Mouse (Mus musculus) spleen, postnatal 14 days (tissue): ENCODE data around the gene 4931414P19Rik.
"Not testable (repeated sequence)": the region's sequence is repeated elsewhere in the genome, so short reads cannot be mapped to it uniquely, and the experiment has no call there.

Experiments used
- DNase-seq, 2 experiments: peaks; one replicate each; pipeline ENCODE4 v3.0.0; 2021 to 2022; ENCODE audit warnings: low spot score in 2 of 2

Gene 4931414P19Rik

DNA sequence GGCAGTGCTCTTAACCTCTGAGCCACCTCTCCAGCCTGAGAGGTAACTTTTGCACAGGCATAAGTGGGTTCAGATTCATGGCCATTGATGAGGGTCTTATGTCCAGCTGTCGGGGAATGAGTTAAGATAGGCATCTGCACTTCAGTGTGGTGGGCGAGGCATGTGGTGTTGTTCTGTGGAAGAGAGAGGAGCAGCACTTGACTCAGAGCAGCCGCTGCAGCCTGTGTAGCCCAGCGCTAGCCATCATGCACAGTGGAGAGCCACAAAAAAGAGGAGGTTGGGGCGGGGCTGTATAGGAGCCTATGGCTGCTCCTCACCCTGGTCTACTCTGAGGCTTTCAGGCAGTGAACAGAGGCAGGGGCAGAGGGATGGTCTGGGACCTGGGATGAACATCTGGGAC is 22.3 kb upstream of the 4931414P19Rik start:
- DNase-seq, result no peak

DNA sequence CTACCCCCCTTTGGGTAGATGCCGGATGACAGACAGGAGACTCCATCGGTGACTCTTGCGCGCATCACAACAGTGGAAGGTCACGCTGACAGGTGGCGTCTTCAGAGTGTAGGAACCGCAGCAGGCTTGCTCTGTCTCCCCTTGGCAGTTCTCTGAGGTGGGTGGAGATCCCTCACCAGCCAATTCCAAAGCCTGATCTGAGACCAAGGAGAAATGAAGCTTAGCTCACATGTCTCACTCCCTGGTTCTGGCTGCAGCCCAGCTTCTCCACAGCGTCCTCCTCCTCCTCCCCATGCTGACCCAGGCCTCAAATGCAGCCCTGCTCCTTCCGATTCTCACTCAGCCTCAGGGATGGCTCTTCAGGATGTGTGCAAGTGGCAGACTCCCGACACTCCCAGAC is 19.2 kb upstream of the 4931414P19Rik start:
- no peak for DNase-seq

DNA sequence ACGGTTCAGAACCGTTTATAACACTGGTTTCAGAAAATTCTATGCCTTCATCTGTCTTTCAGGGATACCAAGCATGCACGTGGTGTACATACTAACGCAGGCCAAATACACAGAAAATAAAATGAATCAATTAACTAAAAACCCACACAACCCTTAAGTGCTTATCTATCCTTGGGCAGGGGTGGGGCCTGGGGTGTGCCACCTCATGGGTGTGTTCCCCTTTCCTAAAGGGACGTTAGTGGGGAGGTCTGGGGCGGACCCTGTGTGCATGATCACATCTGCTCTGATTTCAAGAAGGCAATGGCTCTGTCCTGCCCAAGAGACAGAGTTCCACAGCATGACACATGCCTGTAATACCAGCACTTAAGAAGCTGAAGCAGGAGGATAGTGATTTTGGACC is 17.5 kb upstream of the 4931414P19Rik start:
- DNase-seq, result no peak

DNA sequence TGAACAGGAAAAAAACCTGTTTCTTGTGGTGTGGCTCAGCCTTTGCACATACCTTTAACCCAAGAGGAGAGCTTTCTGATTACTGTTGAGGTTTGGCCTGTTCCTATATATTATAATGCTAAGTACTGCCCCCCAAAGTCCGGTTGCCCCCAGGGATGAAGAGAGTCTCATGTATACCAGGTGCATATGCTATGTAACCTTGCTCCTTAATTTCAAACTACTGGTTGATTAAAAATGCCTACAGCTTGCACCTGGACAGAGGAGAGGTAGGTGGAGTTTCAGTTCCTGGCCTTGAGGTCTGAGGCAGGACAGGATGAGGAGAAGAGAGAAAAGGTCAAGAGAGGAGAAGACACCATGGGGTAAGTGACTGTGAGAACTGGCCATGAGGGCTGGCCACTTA is 15.3 kb upstream of the 4931414P19Rik start, which contains the start of gene Psmb11:
TSS of gene Psmb11 (plus strand) at position 301 of the 400 bp plus-strand sequence.
- no peak for DNase-seq

DNA sequence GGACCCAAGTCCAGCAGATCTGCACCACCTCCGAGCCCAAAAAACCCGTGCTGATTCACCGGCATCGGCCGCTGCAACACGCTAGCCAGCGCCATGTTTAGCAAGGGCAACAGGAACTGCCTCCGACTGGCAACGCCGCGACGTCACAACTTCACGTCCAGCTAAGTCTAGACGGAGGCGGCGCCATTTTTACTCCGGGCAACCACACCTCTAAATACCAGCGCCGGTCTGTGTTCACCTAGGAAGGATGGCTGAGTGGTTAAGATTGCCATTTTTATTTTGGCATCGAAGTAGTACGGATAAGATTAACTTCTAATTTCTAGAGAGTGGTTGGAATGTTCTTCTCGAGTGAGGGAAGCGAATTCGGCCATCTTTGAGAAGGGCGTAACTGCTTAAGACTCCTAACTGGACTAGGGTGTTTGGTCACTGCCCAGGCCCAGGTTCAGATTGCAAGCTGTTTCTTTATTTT is 12.1 kb upstream of the 4931414P19Rik start, which contains the start of gene Psmb5:
TSS of gene Psmb5 (minus strand) at position 126 of the 469 bp plus-strand sequence.
- DNase-seq, result peak; percentile 74 to 81

DNA sequence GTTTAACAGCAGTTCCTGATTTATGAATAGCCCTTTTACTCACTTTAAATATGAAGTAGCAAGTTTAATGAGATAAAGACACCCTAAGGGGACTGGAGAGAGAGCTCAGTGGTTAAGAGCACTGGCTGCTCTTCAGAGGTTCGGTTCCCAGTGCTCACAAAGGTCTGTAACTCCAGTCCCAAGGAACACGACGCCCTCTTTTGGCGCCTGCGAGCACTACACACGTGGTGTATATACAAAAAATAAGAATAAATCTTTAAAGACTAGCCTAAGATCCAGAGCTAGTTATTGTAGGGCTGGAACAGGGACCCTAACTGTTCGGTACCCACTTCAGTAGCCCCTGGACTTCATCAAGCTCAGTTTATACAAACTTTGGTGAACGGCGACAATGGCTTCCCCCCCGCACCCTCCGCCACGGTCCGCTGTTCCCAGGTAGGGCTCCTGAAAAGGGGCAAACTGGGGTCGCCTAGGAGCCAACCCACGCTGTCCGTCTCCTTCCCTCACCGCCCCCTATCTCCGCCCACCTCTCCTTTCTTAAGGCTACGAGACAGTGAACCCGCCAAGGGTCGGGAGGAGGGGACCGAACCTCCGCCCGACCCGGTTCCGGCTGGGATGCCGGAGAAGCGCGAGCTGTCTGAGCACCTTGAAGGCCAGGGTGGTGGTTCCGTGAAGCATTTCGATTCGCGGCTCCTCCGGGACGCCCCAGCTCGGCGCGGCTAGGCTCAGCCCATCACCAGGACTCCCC is 11.5 kb upstream of the 4931414P19Rik start:
- DNase-seq, result no peak

- DNase-seq, result no peak
Observed at GRCm38 (mm10) chr14:54616226-54616825, 10.5 kb upstream of the 4931414P19Rik start.

DNA sequence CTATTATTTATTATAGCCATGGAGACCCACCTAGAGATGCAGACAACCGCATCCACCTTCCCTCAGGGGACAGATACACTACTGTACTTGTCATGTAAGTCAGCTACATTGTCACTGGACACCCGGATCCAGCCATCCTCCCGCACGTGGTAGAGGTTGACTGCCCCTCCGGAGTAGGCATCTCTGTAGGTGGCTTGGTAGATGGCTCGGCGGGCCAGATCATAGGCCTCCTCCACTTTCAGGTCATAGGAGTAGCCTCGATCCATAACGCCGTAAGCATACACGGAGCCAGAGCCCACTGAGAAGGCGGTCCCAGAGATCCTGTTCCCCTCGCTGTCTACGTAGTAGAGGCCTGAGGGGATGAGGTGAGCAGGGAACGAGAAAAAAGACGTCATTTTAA is 8.3 kb upstream of the 4931414P19Rik start:
- DNase-seq, result not testable (repeated sequence)

GRCm38 (mm10) chr14:54610648-54611047 is 4.9 kb upstream of the 4931414P19Rik start:
- no peak for DNase-seq

GRCm38 (mm10) chr14:54609962-54610361 is 4.2 kb upstream of the 4931414P19Rik start:
- DNase-seq, result no peak

DNA sequence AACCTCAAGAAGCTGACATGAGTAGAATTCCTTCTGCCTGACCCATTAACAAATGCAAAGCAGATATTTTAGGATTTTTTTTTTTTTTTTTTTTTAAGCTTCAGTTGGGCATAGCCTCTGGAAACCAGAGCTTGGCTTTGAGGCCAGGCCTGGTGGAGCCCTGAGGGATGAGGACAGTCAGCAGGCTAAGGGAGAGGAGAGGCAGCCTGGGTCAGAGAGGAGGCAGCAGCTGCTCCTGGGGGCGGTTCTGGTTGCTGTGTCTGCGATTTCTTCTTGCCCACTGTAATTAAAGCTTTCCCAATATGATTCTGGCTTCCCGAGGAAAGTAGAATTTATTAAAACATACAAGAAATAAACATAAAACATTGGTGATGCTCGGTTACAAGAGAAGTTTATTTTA is 3.5 kb upstream of the 4931414P19Rik start:
- no peak for DNase-seq

DNA sequence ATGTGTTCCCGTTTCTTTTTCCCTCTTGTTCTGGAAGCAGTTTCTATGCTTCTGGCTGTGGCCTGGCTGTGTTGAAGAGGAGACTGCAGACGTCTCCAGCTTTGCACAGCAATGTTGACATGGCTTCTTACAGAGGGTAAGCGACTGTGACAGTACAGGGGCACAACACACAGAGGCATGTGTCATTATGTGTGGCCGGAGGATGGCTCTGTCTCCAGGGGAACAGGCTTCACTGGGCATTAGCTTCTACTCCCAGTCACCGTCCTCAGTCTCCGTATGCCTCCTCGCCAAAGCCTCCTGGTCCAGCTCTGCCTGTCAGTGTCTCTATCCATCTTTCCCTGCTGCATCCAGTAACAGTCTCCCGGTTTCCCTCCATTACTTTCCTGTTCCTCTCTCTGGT is 1.4 kb upstream of the 4931414P19Rik start:
- no peak for DNase-seq

- DNase-seq, result no peak
Observed at GRCm38 (mm10) chr14:54603686-54604085, 2.1 kb downstream of the 4931414P19Rik start.

DNA sequence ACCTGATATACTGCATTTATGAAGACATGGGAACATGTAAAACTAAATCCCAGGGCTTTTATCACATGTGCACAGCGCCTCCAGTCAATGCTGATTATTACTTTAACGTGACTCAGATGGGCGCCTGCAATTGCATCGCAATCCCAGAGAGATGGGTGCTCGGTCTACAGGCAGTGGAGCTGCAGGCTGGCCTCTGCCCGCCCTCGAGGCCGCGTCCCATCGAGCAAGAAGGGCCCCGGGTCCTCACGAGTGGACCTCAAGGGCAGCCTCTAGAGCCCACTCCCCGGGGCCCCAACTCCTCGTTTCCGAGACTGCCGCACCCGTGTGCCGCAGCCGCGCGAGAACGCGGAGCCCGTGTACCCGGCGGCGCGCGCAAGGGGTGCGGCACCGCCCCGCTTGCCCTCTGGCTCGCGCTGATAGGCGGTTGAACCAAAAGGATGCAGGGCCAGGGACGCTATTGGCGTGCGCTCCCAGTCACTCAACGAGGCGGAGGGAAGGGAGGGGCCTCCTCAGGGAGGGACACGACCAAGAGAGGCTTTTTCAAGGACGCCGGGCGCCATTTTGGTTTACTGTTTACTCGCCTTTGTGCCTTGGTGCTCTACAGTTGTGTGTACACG is 2.6 kb downstream of the 4931414P19Rik start:
- DNase-seq, result peak; percentile 90 to 92

- peak in 1 of 2 experiments; percentile 11 for DNase-seq
Observed at GRCm38 (mm10) chr14:54602613-54603012, 3.2 kb downstream of the 4931414P19Rik start.

GRCm38 (mm10) chr14:54601601-54602000 is 4.2 kb downstream of the 4931414P19Rik start:
- no peak for DNase-seq

DNA sequence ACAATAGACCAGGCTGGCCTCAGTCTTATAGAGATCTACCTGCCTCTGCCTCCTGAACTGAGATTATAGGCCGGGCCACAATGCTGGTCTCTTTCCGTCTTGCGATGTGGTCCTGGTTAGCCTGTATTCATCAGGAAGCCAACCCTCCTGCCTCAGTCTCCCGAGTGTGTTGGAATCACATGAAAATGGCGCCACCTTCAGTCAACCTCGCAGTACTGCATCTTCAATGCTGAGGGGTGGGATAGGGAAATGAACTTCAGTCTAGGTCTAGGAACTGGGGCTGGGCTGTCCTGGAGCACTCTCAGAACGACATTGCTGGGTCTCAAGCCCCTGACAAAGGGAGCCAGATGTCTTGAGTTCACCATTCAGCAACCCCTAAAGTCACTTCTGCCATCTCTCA is 8.7 kb downstream of the 4931414P19Rik start:
- DNase-seq, result no peak

- no peak for DNase-seq
Observed at GRCm38 (mm10) chr14:54594631-54595414, 11.0 kb downstream of the 4931414P19Rik start.

DNA sequence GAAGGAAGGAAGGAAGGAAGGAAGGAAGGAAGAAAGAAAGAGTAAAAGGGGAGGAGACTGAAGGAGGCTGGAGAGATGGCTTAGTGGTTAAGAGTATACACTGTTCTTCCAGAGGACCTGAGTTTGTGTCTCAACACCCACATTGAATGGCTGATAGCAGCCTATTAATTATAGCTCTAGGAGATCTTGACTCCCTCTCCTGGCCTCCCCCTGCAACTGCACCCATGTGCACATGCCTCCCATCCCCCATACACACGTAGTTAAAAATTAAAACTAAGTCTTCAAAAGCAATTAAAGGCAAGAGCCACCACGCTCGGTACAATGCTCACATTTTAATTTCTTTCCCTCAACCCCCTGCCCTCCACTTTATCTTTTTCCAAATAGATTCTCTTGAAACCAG is 11.7 kb downstream of the 4931414P19Rik start:
- no peak for DNase-seq

GRCm38 (mm10) chr14:54592319-54592934 is 13.4 kb downstream of the 4931414P19Rik start:
- no peak for DNase-seq

- no peak for DNase-seq
Observed at GRCm38 (mm10) chr14:54591056-54591455, 14.7 kb downstream of the 4931414P19Rik start.
